Mouse (Mus musculus): ENCODE measurements around the gene Prkab2.
A peak's percentile ranks its signal among the peaks of the same experiment; 100 is the strongest.

The Prkab2 gene

DNA sequence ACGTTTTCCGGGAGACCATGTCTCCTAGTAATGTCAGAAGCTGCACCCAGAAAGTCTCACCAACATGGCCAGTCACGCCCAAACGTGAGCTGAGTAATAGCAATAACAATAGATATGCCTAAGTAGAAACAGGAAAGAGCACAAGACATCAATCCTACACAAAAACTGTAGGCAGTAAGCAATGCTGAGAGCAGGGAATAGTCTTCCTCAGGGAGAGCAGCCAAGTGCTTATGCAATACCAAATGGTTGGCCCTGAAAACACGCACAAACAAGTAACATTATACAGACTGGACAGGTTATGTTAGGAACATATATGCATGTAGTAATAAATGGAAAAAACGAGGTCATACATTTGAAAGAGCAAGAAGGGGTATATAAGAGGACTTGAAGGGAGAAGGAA lies 8.5 kb upstream of the Prkab2 start:
- no peak for DNase-seq (ENCODE audit: extremely low spot score, low spot score)

DNA sequence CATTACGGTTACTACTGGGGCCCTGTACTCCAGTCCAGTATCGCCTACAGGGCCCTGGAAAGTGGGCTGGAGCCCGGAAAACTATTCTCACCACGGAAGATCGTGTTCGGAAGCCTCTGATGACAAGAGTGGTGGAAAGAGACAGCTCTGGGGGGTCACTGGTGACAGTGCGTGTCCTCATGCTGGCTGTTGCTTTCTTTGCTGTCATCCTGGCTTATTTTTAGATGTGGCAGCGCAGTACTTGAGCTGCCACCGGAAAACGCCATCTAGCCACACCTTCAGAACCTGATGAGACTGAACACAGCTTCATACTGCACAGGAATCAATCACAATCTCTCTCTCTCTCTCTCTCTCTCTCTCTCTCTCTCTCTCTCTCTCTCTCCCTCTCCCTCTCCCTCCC lies 6.4 kb upstream of the Prkab2 start:
- no peak for DNase-seq (ENCODE audit: extremely low spot score, low spot score)

DNA sequence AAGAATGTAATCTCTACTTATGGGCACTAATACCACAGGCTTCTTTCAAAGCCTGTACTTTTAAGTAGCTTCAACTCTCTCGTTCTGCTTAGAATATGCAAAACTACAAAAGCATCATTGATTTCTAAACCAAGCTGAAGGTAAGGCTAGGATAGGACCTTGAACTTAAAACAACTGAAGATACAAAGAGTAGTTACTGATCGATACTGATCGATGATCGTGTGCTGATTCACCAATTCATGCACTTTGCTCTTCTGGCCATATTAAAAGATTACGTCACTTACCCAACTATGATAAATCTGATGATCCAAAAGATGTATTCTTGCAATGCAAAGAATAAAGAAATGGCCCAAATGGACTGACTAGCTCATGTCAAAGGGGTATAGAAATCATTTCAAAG lies 4.2 kb upstream of the Prkab2 start:
- no peak for DNase-seq (ENCODE audit: extremely low spot score, low spot score)

DNA sequence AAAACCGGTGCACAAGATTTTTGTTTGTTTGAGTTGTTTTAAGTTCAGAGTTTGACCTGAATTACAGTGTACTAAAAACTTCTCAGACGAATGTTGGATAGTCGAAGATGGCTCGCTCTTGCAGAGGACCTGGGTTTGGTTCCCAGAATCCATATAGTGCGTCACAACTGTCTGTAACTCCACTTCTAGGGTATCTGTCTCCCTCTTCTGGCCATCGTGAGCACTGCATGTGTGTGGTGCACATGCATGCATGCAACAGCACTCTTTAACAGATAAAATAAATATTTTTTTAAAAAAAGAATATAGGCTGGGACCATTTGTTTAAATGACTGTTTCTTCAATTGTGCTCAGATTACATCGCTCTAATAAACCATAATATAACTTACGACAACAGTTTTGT lies 3.1 kb upstream of the Prkab2 start:
- no peak for DNase-seq (ENCODE audit: extremely low spot score, low spot score)

DNA sequence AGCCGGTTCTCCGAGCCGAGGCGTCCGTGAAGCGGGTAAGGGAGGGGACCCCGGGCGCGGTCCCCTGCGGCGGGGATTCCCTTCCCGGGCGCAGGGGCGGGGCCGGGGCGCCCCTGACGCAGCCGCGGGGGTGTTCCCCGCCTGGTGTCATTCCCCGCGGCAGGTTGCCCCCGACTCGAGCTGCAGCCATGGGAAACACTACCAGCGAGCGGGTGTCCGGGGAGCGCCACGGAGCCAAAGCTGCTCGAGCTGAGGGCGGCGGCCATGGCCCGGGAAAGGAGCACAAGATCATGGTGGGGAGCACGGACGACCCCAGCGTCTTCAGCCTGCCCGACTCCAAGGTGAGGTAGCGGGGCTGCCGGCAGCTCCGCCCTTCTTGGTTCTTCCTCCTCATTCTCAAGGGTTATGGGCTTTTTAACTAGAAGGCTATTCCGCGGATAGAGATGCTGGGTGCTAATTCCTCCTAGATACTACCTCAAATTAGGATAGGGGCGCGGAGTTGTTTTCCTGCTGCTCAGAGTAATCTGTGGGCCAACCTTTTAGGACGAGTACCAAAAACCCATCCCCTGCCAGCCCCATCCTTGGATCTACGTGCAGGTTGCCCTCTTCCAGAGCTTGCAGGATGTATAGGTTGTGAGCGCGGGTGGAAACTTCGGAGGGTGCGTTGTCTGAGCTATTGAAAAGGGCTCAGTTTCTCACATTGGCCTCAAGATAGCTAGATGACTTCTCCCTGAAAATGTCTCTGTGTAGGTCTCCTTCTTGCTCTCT lies 617 bp downstream of the Prkab2 start:
- no peak for DNase-seq (ENCODE audit: extremely low spot score, low spot score)

DNA sequence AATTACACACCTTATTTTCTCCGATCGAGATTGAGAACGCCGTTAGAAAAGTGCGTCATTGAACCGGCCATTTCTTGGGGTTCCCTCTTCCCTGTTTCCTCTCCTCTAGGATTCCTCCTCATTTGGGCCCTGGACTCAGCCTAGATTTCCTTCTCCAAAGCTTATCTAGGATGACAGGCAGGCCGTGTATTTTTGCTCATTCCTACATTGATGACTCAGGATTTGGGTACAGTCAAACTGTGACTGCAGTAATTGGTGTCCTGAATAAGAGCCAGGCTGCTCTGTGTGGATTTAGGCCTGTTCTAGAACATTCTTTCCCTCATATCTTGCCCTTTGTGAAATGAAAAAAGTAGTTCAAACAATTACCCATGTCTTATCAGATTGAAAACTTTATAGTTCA lies 1.8 kb downstream of the Prkab2 start:
- no peak for DNase-seq (ENCODE audit: extremely low spot score, low spot score)

DNA sequence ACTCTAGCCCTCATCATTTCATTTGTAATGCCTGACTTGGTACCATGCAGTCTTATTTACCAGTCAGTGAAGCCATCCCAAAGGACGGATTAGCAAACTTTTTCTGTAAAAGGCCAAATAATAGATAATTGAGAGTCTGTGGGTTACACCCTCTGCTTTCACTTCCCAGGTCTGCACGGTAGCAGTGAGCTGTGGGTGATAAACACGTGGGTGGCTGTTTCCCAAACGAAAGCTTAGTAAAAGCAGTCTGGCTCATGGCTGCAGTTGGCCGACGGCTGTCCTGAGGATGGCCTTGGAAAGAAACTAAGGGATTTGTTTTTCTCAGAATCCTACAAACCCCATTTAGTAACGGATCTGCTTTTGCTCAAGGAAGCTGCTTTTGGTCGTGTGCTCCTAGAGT lies 3.2 kb downstream of the Prkab2 start:
- DNase-seq (ENCODE audit: extremely low spot score, low spot score) = no peak

DNA sequence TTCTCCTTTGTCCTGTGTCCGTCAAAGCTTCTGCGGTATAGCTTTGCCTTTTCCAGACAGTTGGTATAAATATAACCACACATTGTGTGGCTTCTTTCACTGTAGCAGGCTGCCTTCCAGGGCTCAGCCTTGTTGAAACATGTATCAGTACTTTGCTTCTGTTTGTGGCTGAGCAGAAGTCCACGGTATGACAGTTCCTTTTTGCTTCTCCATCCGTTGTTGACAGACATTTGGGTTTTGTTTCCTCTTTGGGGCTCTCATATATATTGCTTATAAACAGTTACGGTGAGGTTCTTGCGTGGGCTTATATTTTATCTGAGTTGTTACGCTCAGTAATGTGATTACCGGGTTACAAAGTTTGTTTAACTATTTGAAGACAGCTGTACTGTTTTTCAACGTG lies 7.5 kb downstream of the Prkab2 start:
- no peak for DNase-seq (ENCODE audit: extremely low spot score, low spot score)

DNA sequence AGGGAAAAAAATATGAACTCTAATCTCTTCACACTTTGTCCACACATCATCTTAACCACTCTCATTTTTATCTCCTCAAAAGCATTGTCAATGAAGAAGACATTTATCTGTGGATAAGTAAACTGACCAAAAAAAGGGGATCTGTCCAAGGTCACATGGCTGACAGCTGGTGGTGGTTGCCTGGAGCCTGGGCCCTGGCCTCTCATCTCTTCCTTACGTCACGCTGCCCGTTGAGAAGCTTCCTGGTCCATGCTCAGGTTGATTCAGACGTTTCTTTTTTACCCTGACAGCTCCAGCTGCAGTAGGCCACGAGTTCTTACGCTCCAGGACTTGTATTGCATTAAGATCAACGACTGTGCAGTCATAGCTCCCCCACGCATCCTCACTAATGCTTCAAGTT lies 8.2 kb downstream of the Prkab2 start:
- no peak for DNase-seq (ENCODE audit: extremely low spot score, low spot score)

DNA sequence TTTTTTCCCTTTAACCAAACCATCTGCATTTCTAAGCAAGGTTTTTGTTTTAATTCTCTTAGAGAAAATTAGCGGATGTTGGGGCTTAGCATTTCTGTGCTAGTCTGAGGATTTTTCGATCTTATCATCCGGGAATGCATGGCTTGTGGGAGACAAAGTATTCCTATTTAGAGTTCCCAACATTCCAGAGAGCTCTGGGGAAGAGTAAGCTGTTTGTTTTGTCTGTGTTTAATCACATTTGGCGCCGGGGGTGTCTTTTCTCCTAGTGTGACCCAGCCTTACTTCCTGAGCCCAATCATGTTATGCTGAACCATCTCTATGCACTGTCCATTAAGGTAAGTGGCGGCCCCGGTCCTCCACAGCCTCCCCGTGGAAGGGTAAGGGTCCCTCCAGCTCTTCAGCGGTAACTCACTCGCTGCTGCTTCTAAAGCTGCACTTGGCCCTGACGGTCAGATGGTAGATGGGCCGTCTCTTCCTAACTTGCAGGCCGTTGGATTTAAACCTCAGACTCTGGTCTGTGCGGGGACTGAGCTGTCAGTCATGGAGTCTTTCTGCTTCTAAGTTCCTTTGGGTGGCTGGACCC lies 9.2 kb downstream of the Prkab2 start:
- no peak for DNase-seq (ENCODE audit: extremely low spot score, low spot score)

DNA sequence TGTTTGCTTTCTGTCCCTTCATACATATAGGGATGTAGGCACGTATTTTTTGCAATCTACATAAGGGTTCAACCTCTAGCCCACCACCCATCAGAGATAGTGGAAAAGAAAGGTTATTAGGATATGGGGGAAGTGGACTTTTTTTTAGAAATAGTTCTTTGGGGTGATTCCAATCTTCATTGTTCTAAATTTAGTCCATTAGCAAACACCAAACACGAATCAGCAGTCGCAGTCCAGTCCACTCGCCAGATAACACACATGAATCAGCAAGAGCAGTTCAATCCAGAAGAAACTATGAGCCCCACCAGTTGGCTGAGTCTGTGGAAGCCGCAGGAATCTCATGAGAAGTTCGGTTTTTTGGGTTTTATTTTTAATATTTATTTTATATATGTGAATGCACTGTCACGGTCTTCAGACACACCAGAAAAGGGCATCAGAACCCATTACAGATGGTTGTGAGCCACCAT lies 16.7 kb downstream of the Prkab2 start, which contains the start of gene Gm17651:
Gm17651 (minus strand) TSS at position 51 of the 467 bp plus-strand sequence.
- DNase-seq (ENCODE audit: extremely low spot score, low spot score) = no peak

DNA sequence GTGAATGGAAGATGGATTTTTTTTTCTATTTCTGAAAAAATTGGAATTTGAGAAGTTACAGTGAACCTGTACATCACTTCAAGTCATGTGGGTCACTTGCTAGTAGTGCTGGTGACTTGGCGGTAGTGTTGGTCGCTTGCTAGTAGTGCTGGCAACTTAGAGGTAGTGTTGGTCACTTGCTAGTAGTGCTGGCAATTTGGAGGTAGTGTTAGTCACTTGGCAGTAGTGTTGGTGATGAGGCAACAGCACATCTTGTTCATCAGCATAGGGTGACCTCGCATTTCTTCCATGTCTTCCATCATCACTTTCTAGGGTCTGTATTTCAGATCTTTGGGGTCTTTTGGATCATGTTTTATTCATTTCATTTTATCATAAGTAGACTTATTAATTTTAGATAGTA lies 18.1 kb downstream of the Prkab2 start:
- DNase-seq (ENCODE audit: extremely low spot score, low spot score) = no peak

DNA sequence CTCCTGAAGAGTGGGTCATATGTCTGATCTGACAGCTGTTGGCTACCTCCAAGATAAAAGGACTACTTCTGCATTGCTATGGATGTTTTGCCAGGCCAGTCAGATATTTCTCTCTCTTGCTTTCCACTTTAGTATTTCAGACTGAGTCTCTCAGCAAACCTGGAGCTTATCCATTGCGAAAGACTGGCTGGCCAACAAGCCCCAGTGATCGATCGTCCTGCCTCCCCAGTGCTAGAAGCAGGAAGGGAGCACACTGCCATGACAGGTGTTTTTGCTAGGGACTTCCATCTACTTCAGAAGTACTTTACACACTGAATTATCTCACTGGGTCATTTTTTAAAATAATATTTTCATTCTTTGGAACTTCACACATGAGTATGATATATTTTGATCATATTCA lies 20.4 kb downstream of the Prkab2 start:
- no peak for DNase-seq (ENCODE audit: extremely low spot score, low spot score)

DNA sequence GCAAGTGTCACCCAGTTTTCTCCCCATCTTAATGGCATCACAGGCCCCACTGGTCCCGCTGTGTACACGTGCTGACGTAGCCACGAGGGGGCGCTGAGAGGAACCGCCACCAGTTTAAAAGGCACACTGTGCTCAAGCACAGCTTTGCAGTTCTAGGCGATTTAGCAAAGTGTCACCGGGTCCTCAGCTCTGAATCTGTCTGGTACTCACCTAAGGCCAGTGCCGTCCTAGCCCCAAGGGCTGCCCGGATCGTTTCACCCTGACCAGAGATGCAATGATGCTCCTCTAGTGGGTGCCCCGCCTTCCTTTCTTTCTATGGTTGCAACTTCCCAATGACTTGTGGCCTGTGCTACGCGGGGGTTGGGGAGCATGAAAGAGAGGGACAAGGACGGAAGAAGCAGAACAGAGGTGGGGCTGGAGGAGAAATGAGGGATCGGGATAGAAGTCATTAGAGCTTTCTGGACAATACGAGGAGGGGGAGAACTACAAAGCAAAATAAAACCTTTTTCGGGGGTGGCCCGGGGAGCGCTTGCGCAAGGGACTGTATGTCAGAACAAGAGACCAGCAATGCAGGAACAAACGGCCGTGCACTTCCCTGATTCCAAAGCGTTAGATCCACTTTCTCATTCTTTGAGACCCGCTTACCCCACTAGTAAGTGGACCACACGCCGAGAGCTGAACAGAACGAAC lies 22.8 kb downstream of the Prkab2 start:
- DNase-seq (ENCODE audit: extremely low spot score, low spot score) = peak; percentile 79

DNA sequence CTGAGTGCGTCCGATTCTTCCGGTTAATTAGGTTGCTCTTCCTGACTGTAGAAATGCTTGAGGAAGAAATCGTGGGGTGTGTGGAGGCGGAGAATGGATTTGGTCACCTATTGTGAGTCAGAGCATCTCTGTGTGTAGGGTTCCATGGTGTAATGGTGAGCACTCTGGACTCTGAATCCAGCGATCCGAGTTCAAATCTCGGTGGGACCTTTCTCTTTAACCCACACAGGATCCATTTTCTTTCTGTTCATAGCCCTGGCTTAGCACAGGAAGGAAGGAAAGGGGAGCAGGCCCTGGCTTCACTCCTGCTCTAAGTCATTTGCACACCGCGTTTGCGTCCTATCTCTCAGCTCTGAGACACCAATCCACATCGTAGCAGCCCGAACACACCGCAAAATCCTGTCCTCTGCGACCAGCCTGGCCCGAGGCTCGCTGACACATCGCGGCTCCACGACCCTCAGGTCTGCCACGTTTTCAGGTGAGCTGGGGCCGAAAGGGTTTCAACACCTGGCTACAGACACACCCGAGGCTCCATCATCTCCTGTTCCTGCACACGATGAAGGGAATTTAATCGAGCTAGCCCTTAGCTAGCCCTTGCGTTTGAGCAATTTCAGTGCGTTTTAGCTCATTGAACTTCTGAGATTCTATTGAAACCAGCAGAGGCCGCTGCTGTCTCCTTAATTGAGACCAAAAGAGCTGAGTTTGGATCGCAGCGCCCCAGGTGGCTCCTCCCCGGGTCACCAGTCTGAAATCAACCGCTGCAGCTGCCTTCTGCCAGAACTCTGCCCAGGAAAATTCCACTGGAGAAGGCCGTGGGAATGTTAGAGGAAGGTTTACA lies 23.5 kb downstream of the Prkab2 start:
- peak; percentile 77 for DNase-seq (ENCODE audit: extremely low spot score, low spot score)

DNA sequence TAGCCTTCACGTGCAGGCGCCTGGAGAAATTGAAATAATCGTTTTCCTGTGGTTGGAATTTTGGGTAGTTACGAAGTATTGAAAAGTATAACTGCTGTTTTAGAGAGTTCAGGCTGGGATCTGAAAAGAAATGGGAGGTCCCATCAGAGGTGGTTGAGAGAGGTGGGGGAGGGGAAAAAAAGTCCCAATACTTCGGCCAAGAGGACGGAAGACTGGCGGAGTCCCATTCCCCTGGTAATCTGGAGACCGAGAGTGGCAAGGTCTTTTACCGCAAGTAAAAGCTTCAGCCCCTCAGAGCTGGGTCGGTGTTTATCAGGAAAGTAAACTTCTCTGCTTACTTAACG lies 24.1 kb downstream of the Prkab2 start:
- no peak for DNase-seq (ENCODE audit: extremely low spot score, low spot score)

DNA sequence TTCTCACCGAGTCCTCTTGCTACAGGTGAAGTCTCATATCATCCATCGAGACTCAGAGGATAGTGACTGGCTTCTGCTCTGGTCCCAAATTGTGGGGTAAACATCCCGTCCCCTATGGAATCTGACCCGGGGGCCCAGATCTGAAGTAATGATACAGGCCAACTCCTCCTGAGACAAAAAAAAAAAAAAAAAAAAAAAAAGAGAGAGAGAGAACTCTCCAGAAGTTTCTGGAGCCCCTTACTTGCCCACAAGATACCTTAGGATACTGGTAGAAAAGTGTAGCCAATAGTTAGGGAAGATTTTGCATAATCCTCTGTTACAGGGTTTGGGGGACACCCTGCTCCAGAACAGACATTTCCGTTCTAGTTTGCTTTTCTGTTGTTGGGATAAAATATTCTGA lies 24.6 kb downstream of the Prkab2 start:
- DNase-seq (ENCODE audit: extremely low spot score, low spot score) = no peak

DNA sequence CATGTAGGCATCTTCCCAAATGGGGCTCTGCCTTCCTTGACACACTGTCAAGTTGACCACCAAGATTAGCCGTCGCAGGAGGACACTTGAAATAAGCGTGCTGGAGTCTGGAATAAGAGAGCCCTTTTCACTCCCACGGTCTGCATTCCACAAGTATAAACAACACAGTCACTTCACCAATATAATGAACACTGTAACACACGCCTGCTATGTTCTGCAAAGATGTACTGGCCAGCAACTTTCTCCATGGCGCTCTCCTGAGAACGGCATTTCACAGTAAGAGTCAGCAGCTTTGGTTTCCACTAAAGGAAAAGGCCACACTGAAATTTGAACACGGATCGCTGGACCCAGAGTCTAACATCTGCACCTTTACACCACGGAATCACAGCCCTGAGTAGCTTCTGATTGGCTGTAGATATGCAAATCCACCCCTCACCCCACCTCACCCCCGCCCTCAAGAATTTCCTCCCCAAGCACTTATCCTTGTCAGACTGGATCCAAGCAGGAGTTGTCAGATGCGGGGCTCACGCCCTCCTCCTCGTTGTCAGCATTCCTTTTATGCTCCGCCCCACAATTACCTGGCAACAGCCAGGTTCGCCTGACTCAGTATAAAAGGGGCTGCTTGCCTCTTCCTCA lies 25.7 kb downstream of the Prkab2 start:
- peak; percentile 39 for DNase-seq (ENCODE audit: extremely low spot score, low spot score)

DNA sequence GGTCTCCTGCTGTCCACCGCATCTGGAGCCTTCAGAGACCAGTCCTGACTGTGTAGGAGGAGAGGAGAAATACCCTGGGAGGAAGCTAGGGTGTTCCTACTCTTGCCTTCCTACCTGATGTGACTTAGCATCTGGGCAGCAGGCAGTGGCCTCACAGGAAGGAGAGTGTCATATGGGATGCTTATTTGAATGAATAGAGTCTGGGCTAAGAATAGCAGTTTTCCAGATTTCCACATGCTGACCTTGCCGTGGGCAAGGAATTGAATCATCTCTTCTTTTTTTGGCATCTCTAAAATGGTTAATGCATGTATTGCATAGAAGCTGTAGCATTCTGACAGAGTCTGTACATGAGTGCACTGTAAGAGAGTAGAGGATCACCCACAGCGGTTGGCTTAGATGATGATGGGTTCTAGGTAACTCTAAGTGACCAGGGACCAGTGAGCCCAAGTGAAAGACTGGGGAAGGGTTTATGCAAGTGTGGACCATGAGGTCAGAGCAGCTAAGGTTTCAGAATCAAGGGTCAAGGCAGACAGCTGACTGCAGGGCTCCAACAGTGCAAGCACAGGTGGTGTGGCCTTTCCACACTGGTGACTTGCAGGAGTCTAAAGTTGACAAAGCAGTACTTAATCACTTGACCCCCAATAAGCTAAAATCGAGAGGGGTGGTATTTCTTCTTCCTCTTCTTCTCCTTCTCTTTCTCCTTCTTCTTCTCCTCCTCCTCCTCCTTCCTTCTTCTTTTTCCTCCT lies 28.6 kb downstream of the Prkab2 start:
- no peak for DNase-seq (ENCODE audit: extremely low spot score, low spot score)

DNA sequence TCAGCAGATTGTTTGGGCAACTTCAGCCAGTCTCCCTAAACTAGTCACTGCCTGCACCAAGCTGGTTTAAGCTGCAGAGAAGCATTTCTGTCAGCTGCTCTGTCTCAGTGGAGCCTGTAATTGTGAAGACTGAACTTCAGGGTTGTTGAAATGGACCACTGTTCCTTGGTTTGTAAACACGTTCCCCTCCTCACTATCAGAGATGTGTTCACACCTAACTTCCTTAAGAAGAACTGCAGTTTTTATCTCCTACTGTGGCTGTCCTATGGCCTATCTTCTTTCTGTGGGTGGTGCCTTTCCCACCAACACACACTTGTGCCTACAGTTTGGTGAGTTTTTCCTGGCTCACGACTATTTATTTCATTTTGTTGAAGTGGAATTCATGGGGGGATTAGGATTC lies 31.3 kb downstream of the Prkab2 start:
- DNase-seq (ENCODE audit: extremely low spot score, low spot score) = no peak

DNA sequence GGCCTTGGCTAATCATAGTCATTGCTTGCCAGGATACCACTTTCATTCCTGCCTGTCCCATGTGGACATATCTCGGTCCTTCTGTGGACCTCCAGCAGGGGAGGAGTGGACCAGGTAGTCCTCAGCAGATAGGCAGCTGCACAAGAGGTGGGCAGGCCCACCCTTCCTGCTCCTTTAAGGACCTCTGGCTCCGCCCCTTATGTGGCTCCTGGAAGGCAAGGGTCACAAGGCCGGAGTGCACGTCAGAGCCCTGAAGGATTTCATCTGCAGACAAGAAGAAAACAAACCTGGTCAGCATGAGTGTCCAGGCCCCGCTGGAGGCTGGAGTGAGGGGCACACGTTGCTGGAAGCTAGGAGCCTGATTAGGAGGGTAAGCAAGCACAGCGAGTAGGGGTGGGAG lies 32.6 kb downstream of the Prkab2 start:
- DNase-seq (ENCODE audit: extremely low spot score, low spot score) = no peak
